Mouse (Mus musculus) left cerebral cortex, postnatal 36 days (tissue): ENCODE results near the gene Phf14. TPM values are rescaled to one million over a fixed set of nuclear protein-coding genes. Genes with fewer than 3 reads are reported as not detected.
"Not testable (repeated sequence)": the region's sequence is repeated elsewhere in the genome, so short reads cannot be mapped to it uniquely, and the experiment has no call there.

Experiments
- DNase-seq, 2 experiments: peaks; one replicate each; pipeline ENCODE4 v3.0.0; 2021 to 2022; ENCODE audit warnings: low spot score in 2 of 2, mixed read lengths in 1 of 2
- intact Hi-C: fragments of 180-260 bp; cut with DNase I; formaldehyde crosslinking; loops from one replicate; pipeline ENCODE4 v1.15.1; 2025
- total RNA-seq, 2 experiments: library from RNA; stranded (reverse); gene quantifications; 2 replicates each; pipeline ENCODE4 v1.2.3; 2021

Gene Phf14
- total RNA-seq: 10 to 100 TPM; 78.6 to 93.0 TPM

- intact Hi-C loops: no loop called here
- peak; percentile 91 to 94 for DNase-seq
These were observed at the start of gene Phf14, which contains the start of gene Ndufa4 for GRCm38 (mm10) chr6:11907269-11908032. TSS of gene Phf14 (plus strand) at chr6:11907809. TSS of gene Ndufa4 (minus strand) at chr6:11907497.

GRCm38 (mm10) chr6:11875364-11875763 lies 32.2 kb upstream of the Phf14 start:
- intact Hi-C loops, DNase-seq: not testable (repeated sequence)

DNA sequence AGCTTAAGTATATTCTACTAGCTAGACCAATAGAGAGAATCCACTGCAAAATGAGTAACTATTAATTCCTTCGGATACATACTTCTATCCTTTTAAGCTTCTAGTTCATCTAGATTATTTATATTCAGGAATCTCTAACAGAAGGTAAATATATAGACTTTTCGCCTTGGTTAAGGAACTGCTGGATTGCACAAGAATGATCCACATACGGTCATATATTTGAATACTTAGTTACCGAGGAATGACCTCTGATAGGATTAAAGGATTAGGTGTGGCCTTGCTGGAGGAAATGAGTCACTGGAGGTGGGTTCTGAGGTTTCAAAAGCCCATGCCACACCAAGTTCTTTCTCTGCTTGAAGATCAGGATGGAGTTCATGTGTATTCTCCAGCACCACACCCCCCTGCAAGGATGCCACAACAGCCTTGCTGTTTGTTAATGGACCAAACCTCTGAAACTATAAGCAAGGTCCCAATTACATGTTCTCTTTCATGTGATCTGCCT lies 6.7 kb upstream of the Phf14 start:
- no peak for DNase-seq
- intact Hi-C loops: no loop called here

DNA sequence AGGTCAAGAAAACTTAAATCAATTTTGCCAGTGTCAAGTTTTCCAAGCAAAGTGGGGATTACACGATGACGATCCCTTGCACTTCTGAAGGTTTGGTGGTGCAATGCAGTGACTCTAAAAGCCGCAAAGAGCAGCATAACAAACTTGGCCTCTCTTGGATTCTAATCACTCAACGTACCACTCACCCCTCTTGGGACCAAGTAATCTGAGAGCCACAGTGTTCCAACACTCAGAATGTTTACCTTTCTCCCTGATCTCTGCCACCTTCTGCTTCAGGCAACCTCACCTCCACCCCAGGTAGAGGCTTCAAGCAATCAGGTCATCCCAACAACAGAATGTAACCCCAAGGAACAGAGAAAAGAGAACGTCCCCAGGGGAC lies 730 bp upstream of the Phf14 start:
- intact Hi-C loops: no loop called here

DNA sequence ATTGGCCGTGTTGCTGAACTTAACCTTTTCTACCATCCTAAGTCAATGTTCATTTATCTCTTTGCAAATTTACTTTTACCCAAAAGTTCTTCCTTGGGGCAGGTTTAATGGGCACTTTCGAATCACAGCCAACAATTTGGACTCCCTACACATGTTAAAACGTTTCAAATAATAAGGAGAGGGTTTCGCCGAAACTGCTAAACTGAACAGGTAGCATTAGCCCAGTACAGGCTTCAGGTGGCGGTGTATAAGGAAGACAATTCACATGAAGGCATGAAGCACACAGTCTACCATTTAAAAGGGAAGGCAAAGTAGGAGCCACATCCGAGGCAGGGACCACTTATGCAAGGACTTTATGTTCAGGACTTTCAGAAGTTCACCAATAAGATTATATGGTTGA lies 561 bp downstream of the Phf14 start:
- no peak for DNase-seq
- intact Hi-C loops: no loop called here

More for the DNA sequence above, 730 bp upstream of the Phf14 start:
- no peak for DNase-seq

DNA sequence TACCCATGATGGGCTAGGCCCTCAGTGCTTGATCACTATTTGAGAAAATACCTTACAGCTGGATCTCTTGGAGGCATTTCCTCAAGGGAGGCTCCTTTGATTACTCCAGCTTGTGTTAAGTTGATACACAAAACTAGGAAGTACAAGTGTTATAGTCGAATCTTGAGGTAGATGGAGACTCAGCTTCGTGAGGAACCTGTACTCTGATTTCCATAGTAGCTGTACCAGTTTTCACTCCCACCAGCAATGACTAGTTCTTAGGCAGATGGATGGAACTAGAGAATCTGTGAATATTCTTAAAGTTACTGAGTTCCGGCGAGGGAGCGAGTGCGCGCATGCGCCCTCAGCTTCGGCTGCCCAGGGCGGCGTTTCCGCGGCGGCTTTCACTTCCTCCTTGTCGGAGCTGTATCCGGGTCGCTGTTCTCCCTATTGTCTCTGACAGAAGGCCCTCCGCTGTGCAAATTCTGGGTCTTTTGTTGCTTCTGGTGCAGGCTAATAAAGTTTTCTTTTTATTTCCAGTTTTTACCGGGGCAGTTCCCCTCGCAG lies 18.0 kb downstream of the Phf14 start:
- intact Hi-C loops: no loop called here
- peak; percentile 83 to 88 for DNase-seq

GRCm38 (mm10) chr6:11926082-11926595 lies 18.5 kb downstream of the Phf14 start:
- intact Hi-C loops: no loop called here
- peak; percentile 23 to 43 for DNase-seq

- no peak for DNase-seq
- intact Hi-C loops: no loop called here
These were observed 19.9 kb downstream of the Phf14 start for GRCm38 (mm10) chr6:11927485-11927884.

GRCm38 (mm10) chr6:11933403-11933802 lies 25.8 kb downstream of the Phf14 start:
- intact Hi-C loops: no loop called here
- no peak for DNase-seq

DNA sequence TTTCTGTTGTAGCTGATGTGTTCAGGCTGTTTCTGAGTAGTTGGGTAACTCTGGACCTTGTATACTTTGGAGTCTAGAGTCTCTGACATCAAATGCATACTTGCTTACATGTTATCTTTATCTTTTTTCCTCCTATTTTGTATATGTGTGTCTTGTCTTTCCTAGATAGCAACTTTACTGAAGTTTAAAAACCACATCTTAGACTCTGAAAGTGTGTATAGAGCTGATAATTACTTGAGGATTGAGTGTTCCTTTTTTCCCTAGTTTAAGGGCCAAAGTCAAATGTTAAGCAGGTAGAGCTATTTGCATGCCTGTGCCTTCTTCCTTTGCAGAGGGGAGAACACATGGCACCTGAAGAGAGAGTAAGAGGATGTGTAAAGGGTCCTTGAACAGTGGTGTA lies 33.3 kb downstream of the Phf14 start:
- no peak for DNase-seq
- intact Hi-C loops: no loop called here

- intact Hi-C loops: no loop called here
- DNase-seq: no peak
These were observed 34.5 kb downstream of the Phf14 start for GRCm38 (mm10) chr6:11942089-11942488.

DNA sequence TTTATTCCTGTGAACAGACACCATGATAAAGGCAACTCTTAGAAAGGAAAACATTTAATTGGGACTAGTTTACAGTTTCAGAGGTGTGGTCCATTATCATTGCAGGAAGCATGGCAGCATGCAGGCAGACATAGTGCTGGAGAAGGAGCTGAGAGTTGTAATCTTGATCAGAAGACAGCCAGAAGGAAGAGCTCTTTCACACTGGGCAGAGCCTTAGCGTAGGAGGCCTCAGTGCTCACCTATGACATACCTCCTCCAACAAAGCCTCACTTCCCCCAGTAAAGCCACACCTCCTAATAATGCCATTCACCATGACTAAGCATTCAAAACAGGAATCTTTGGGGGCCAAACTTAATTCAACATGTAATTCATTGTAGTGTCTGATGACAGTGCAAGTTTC lies 40.5 kb downstream of the Phf14 start:
- no peak for DNase-seq
- intact Hi-C loops: no loop called here

GRCm38 (mm10) chr6:11960172-11960571 lies 52.6 kb downstream of the Phf14 start:
- intact Hi-C loops: no loop called here
- DNase-seq: no peak

- no peak for DNase-seq
- intact Hi-C loops: no loop called here
These were observed 86.2 kb downstream of the Phf14 start for GRCm38 (mm10) chr6:11993782-11994181.

DNA sequence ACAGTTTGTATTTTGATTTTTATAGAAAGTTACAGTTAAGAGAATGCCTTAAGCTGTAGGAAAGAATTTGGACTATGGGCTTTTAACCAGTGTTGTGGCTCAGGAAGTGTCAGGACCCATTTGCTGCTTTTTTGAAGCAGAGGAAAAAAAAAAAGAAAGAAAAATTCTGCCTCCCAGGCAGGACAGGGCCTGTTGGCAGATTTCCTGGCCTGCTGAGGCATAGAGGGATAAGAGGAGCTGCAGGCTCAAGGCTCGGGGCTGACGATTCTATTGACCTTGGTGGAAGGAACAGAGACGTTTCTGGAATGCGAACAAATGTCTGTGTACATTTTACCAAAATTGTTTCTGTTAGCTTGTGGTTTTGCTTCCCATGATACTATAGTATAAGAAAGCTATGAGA lies 91.0 kb downstream of the Phf14 start:
- intact Hi-C loops: no loop called here
- no peak for DNase-seq

- DNase-seq: no peak
- intact Hi-C loops: no loop called here
These were observed 91.9 kb downstream of the Phf14 start for GRCm38 (mm10) chr6:11999506-11999905.

GRCm38 (mm10) chr6:12005455-12005854 lies 97.8 kb downstream of the Phf14 start:
- intact Hi-C loops: no loop called here
- no peak for DNase-seq

DNA sequence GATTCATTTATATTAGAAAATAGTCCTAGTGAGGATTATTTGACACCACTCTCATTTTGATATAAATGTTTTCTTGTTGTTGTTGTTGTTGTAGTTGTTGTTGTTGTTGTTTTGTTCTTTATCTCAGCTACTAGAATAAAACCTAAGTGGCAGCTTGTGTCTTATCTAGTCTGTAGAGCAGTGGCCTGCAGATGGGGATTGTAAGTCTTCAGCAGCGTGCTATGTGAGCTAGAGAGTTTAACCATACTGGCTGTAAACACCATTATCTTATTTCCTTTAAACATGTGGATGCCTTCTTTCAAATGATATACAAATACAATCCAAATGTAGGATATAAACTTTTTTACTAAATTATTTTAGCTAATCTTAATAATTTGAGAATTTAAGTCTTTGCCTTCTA lies 98.4 kb downstream of the Phf14 start:
- DNase-seq: no peak
- intact Hi-C loops: no loop called here

DNA sequence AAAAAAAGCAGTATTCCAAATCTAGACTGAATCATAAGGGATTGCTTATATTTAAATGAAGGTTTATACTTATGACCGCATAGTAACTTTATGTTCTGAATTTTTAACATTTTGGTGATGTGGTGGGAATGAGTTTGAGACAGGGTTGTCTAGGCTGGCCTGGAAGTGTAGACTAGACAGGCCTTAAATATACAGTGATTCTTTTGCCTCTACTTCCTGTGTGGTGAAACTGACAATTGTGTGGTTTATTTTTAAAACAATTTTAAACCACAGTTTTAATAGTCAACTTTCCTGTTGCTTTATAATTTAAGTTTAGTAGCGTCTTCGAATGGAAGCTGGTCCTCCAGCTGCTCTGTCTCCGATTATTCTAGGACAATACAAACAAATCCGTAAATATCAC lies 104.5 kb downstream of the Phf14 start:
- intact Hi-C loops: no loop called here
- no peak for DNase-seq

DNA sequence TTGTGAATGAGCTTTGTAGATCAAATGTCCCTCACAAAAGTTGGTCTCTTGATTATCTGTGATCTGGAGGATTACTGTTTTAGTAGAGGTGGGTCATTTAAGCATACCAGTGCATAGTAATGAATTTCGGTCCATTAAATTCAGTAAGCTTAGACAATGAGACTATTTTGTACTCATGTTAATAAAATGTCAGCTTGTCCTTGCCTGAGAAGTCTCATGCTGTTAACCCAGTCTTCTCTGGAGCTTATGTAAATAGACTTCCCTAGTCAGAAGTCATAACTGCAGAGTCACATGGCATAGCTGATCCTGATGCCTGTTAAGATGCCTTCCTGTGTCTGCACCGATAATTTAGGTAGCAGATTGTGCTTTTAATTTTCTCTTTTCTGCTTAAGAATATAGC lies 106.4 kb downstream of the Phf14 start:
- intact Hi-C loops: no loop called here
- no peak for DNase-seq

GRCm38 (mm10) chr6:12014733-12015132 lies 107.1 kb downstream of the Phf14 start:
- no peak for DNase-seq
- intact Hi-C loops: no loop called here
